Mouse (Mus musculus) forebrain, embryonic 14.5 days (tissue): ENCODE results near the gene Sipa1l3. TPM values are rescaled to one million over a fixed set of nuclear protein-coding genes. Genes with fewer than 3 reads are reported as not detected.
A peak's percentile ranks its signal among the peaks of the same experiment; 100 is the strongest.

ENCODE experiments used
- ATAC-seq: fragments of 200-750 bp; cut with Nextera tagmentation; 2 replicates; pipeline ENCODE4 v1.8.0; 2017; ENCODE audit warnings: mild to moderate bottlenecking, moderate library complexity
- DNase-seq: peaks from one replicate; pipeline ENCODE4 v3.0.0-alpha.2; 2015; ENCODE audit warnings: low spot score
- H3K27ac ChIP-seq: fragments of 300-500 bp; sonication (generic); 2 replicates; pipeline ENCODE4 v1.5.1; 2014; ENCODE audit warnings: low read depth, mild to moderate bottlenecking, control low read depth, low read length, moderate library complexity
- H3K27me3 ChIP-seq: fragments of 300-500 bp; sonication (generic); replicated peaks from 2 replicates; pipeline ENCODE4 v1.6.1; 2014; ENCODE audit warnings: low read length, control low read depth, mixed read lengths; ENCODE audit not compliant: control insufficient read depth, insufficient read depth
- H3K36me3 ChIP-seq: fragments of 300-500 bp; sonication (generic); 2 replicates; pipeline ENCODE4 v1.6.1; 2014; ENCODE audit warnings: low read length, control low read depth; ENCODE audit not compliant: control insufficient read depth, insufficient read depth
- H3K4me1 ChIP-seq: fragments of 300-500 bp; sonication (generic); 2 replicates; pipeline ENCODE4 v1.6.1; 2014; ENCODE audit warnings: antibody characterized with exemption, low read length, control low read depth; ENCODE audit not compliant: control insufficient read depth, insufficient read depth
- H3K4me2 ChIP-seq: fragments of 300-500 bp; sonication (generic); 2 replicates; pipeline ENCODE4 v1.6.1; 2014; ENCODE audit warnings: mild to moderate bottlenecking, control low read depth, low read length
- H3K4me3 ChIP-seq: fragments of 300-500 bp; sonication (generic); 2 replicates; pipeline ENCODE4 v1.5.1; 2014; ENCODE audit warnings: low read depth, low read length, control low read depth
- H3K9ac ChIP-seq: fragments of 300-500 bp; sonication (generic); 2 replicates; pipeline ENCODE4 v1.6.1; 2014; ENCODE audit warnings: mild to moderate bottlenecking, low read length, control low read depth, moderate library complexity
- H3K9me3 ChIP-seq: fragments of 300-500 bp; sonication (generic); replicated peaks from 2 replicates; pipeline ENCODE4 v1.6.1; 2016; ENCODE audit warnings: low read length, control low read depth, mixed read lengths; ENCODE audit not compliant: control insufficient read depth
- WGBS: fragments of 180-500 bp; shearing (Covaris S2); extraction: QIAGEN DNeasy Blood & Tissue Kit; methylation state at CpG from one replicate; pipeline ENCODE4 v1.1.7; 2014; 5-methylcytosine and 5-hydroxymethylcytosine counted together
- polyA plus RNA-seq: library from polyadenylated mRNA; unstranded; fragments of >200 nt; fragmentation: Nextera tagmentation; extraction: Ambion mirVana; gene quantifications from 2 replicates; pipeline ENCODE4 v1.2.1, GENCODE M21; 2014

Sipa1l3 gene
- polyA plus RNA-seq, 1 experiment from 2014 or later = 6.2 TPM

DNA sequence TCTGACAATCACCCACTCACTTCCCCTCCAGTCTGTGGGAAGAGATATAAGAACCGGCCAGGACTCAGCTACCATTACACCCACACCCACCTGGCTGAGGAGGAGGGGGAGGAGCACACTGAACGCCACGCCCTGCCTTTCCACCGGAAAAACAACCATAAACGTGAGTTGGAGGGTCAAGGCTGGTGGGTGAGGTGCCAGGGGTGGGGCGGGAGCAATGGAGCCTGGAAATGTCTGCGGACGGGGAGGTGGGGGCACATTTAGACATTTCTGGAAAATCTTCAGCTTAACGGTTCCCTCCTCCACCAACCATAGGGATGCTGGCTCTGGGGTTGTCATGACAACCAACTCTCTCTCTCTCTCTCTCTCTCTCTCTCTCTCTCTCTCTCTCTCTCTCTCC lies 205.4 kb downstream of the Sipa1l3 start:
- peaks cover 50% of the 10 kb centered on the region for H3K36me3 ChIP-seq
- H3K4me1 ChIP-seq = peaks cover 54% of the 10 kb centered on the region
- no peak overlapping the region for H3K4me3 ChIP-seq
- DNase-seq (peak; percentile 66), ATAC-seq (no peak)
- no peaks in the 10 kb centered on the region for H3K27me3 ChIP-seq
- no peaks in the 10 kb centered on the region for H3K9me3 ChIP-seq
- peak overlapping the region; percentile 41 for H3K4me2 ChIP-seq
- WGBS = 36% methylated on average over 9 of the region's 9 CpGs
- H3K27ac ChIP-seq = peak overlapping the region; percentile 60; the same call in 1 of the 2 replicates
- peak overlapping the region; percentile 29; the same call in 1 of the 2 replicates for H3K9ac ChIP-seq

DNA sequence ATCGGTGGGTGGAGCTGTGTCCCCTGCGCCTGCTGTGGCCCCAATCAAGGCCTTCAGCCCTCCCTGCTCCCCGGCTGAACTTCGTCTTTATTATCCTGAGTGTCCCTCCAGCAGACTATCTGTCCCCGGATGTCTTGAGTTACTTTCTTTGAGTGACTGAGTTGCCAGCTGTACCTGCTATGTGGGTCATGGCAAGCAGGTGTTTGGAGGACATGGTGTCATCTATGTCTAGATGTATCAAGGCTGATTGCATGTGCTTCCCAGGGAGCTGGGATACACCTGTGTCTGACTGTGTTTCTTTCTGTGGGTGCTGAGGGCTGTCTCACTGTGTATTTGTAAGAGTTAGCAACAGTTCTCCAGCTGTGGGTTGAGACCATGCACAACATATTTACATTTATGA lies 208.7 kb downstream of the Sipa1l3 start:
- peak overlapping the region; percentile 79 for H3K9ac ChIP-seq
- H3K4me3 ChIP-seq = peak overlapping the region; percentile 74
- no peaks in the 10 kb centered on the region for H3K9me3 ChIP-seq
- DNase-seq (no peak), ATAC-seq (no peak)
- peak overlapping the region; percentile 52 for H3K27ac ChIP-seq
- H3K4me2 ChIP-seq = peak overlapping the region; percentile 95
- WGBS = 14% methylated on average over 5 of the region's 5 CpGs
- H3K27me3 ChIP-seq = no peaks in the 10 kb centered on the region
- peaks cover 44% of the 10 kb centered on the region for H3K4me1 ChIP-seq
- H3K36me3 ChIP-seq = peaks cover 37% of the 10 kb centered on the region

DNA sequence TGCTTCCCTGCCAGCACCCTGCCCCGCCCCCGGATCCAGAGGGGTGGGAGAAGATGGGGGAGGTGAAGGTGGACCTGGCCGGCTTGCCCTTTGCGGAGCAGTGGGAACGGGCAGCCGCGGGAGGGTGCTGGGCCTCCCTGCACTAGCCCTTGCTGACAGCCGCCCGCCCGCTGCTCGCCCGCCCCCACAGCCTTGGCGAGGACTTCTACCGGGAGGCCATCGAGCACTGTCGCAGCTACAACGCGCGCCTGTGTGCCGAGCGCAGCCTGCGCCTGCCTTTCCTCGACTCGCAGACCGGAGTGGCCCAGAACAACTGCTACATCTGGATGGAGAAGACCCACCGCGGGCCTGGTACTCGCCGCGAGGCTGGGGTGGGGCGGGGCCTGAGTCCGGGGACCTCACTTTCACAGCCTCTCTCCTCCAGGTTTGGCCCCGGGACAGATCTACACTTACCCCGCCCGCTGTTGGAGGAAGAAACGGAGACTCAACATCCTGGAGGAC lies 209.2 kb downstream of the Sipa1l3 start:
- H3K4me3 ChIP-seq = peak overlapping the region; percentile 74
- H3K27ac ChIP-seq = peak overlapping the region; percentile 52
- no peak for ATAC-seq
- H3K4me2 ChIP-seq = peak overlapping the region; percentile 95
- no peaks in the 10 kb centered on the region for H3K9me3 ChIP-seq
- H3K27me3 ChIP-seq = no peaks in the 10 kb centered on the region
- DNase-seq = no peak
- 2% methylated on average over 36 of the region's 36 CpGs for WGBS
- H3K9ac ChIP-seq = peak overlapping the region; percentile 79
- H3K36me3 ChIP-seq = peaks cover 33% of the 10 kb centered on the region
- H3K4me1 ChIP-seq = peaks cover 39% of the 10 kb centered on the region

DNA sequence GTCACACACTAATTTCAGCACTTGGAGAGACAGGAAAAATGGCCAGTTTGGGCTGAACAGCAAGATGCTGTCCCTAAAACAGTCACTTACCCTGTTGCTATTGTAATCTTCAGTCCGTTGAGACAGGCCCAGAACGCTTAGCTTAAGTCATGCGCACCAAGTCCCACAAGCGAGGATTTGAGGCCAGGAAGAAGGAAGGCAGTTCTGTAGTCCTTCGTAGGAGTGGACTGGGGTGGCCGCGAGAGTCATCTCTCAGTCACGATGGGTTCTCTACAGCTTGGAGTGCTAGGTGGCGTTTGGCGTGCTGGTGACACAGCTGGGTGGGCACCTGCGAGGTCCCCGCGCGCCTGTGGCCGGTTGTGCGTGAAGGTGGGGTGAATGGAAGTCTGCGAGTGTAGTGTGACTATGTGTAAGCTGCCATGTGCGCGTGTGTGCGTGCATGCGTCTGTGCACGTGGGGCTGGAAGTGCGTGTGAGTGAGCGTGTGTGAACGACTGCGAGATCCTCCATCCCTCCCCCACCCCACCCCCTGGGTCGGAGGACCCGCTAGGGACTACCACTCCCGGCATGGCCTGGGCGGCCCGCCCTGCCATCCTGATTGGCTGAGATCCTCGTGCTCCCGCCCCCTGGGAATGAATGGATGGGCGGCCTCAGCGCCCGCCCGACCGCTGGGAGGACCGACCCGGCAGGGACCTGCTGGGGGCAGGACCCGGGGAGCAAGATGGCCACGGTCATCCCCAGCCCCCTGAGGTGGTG lies 210.9 kb downstream of the Sipa1l3 start:
- Histone ChIP-seq H3K27me3 (no peaks in the 10 kb centered on the region), H3K9me3 (no peaks in the 10 kb centered on the region), H3K4me1 (peaks cover 26% of the 10 kb centered on the region), H3K4me3 (peak overlapping the region; percentile 74), H3K36me3 (peaks cover 21% of the 10 kb centered on the region), H3K9ac (peak overlapping the region; percentile 79), H3K4me2 (peak overlapping the region; percentile 95), H3K27ac (peak overlapping the region; percentile 64)
- peak; percentile 96 for DNase-seq
- 2% methylated on average over 42 of the region's 42 CpGs for WGBS
- peak; percentile 70 for ATAC-seq

DNA sequence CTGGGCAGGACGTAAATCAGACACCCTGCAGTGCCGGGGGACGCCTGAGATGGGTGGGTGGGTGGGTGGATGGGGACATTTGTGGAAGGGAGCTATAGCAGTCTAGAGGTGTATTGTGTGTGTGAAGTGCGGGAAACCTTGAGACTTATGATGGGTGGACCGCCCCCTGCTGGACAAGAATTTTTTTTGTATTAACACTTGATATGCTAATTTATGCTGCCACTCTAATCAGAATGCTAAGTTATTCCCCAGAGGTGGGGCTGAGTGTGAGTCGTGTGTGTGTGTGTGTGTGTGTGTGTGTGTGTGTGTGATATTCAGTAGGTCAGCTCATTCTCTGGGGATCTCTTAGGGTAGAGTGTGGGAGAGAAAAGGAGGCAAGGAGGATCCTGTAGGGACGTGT lies 211.8 kb downstream of the Sipa1l3 start:
- ATAC-seq (peak; percentile 6; the same call in 1 of the 2 replicates), DNase-seq (peak; percentile 93)
- H3K4me1 ChIP-seq = peaks cover 26% of the 10 kb centered on the region
- WGBS = 17% methylated on average over 7 of the region's 7 CpGs
- no peaks in the 10 kb centered on the region for H3K27me3 ChIP-seq
- peak overlapping the region; percentile 95 for H3K4me2 ChIP-seq
- no peaks in the 10 kb centered on the region for H3K9me3 ChIP-seq
- peak overlapping the region; percentile 86; the same call in 1 of the 2 replicates for H3K9ac ChIP-seq
- H3K4me3 ChIP-seq = peak overlapping the region; percentile 74
- H3K36me3 ChIP-seq = peaks cover 12% of the 10 kb centered on the region
- peak overlapping the region; percentile 93 for H3K27ac ChIP-seq

DNA sequence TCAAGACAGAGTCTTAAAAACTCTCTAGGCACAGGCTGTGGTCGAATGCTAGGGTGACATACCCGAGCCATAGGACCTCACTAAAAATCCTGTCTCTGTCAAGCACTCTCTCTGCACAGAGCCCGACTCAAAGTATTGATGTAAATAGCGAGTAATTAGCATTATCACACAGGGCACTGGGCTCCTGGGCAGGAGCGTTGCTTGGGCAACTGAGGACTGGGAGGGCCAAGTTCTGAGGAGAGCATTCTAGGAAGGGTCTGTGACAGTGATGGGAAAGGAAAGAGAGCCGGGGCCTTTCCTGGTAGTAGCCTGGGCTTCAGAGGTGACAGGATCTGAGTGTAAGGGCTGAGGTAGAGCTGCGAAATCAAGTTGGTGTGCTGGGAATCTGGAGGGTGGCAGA lies 212.3 kb downstream of the Sipa1l3 start:
- Histone ChIP-seq H3K9me3 (no peaks in the 10 kb centered on the region), H3K4me2 (peak overlapping the region; percentile 95), H3K4me1 (peaks cover 26% of the 10 kb centered on the region), H3K27ac (peak overlapping the region; percentile 93), H3K36me3 (peaks cover 7% of the 10 kb centered on the region), H3K4me3 (peak overlapping the region; percentile 74), H3K9ac (peak overlapping the region; percentile 86; the same call in 1 of the 2 replicates), H3K27me3 (no peaks in the 10 kb centered on the region)
- no peak for DNase-seq
- 11% methylated on average over 7 of the region's 7 CpGs for WGBS
- ATAC-seq = no peak

DNA sequence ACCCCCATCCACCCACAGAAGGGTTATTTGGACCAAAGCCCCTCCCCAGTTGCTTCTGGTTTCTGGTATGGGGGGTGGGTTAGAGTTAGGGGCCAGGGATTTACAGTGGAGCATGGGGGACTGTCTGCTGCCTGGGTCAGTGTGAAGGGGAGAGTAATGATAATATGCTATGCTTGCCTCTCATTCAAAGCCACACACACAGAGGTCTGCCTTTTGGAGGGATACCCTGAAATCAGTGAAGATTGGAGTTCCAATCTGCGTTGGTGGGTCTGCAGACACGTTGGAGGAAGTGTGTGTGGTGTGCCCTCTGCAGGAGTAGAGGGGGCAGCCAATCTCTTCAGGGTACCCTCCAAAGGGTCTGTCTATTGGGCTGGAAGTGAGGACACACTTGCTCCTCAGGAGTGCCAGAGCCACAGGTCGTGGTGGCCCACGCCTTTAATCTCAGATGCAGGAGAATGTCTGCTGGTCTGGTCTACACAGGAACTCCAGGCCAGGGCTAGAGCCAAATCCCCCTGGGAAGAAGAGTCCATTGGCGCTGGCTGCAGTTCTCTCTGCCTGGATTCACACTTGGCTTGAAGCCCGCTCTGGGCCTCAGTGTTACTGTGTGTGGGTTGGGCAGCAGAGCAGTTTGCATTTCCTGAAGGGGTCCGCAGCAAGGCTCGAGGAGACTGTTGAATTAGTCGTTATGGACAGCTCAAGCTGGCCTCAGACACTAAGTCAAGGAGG lies 213.0 kb downstream of the Sipa1l3 start:
- Histone ChIP-seq H3K27me3 (no peaks in the 10 kb centered on the region), H3K36me3 (peaks cover 5% of the 10 kb centered on the region; the same call in 1 of the 2 replicates), H3K4me1 (peaks cover 26% of the 10 kb centered on the region), H3K4me3 (peak overlapping the region; percentile 74), H3K9ac (peak overlapping the region; percentile 86), H3K4me2 (peak overlapping the region; percentile 95), H3K9me3 (no peaks in the 10 kb centered on the region), H3K27ac (peak overlapping the region; percentile 93)
- ATAC-seq = no peak
- DNase-seq = no peak
- 11% methylated on average over 9 of the region's 9 CpGs for WGBS

DNA sequence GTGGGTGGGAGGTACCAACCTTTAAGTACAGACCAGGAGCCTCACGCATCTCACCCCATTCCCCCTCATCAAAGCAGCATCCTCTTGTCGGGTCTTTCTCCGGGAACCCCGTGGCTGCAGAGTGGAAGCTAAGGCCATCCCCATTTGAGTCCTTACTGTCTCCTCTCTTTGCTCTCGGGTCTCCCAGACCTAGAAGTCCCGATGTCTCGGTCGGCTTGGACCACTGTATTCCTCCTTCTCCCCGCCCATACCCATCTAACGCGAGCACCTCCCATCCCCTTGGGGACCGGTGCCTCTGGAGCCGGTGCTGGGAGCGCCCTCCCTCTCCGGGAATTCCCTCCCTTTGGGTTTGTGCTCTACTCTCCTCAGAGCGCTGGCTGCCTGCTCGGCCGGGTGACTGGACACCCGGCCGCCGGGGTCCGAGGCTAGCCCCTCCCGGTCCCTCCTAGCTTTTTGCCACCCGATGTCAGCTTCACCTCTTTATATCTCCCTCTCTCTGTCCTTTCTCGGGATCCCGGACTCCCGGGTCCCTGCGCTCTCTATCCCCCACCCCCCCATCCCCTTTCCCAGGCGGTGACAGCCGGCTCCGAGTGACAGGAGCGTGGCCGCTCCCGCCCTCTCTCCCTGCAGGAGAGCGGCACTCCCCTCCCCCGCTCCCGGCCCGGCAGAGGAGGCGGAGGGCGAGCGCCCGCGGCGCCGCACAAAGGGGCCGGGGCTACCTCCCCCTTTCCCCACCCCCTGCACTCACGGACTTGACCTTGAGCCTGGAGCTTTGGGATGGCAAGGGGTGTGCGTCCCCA lies 213.8 kb downstream of the Sipa1l3 start:
- ATAC-seq (no peak), DNase-seq (peak; percentile 70)
- WGBS = 2% methylated on average over 46 of the region's 48 CpGs

More for the DNA sequence above, 213.8 kb downstream of the Sipa1l3 start:
- H3K27me3 ChIP-seq = no peaks in the 10 kb centered on the region
- H3K36me3 ChIP-seq = peaks cover 3% of the 10 kb centered on the region; the same call in 1 of the 2 replicates
- peak overlapping the region; percentile 86 for H3K9ac ChIP-seq
- peak overlapping the region; percentile 74 for H3K4me3 ChIP-seq
- peak overlapping the region; percentile 95 for H3K4me2 ChIP-seq
- peaks cover 21% of the 10 kb centered on the region for H3K4me1 ChIP-seq
- no peaks in the 10 kb centered on the region for H3K9me3 ChIP-seq
- peak overlapping the region; percentile 93 for H3K27ac ChIP-seq
